Mouse (Mus musculus) embryonic fibroblast, embryonic 13.5 days (primary cell): ENCODE measurements around the gene Pak6.

ENCODE experiments used
- CTCF ChIP-seq: IDR thresholded peaks from 2 replicates; pipeline ENCODE4 v1.5.1; 2011; ENCODE audit warnings: mild to moderate bottlenecking, control low read depth, low read length, moderate library complexity, borderline replicate concordance; ENCODE audit not compliant: insufficient read depth
- POLR2A ChIP-seq: IDR thresholded peaks from 2 replicates; pipeline ENCODE4 v1.6.1; 2011; ENCODE audit warnings: low read depth, mild to moderate bottlenecking, control low read depth, low read length, moderate library complexity

- TF ChIP-seq POLR2A (no peak), CTCF (no peak)
Observed at GRCm38 (mm10) chr2:118696451-118697308, 33.6 kb downstream of the Pak6 start.
